Mouse (Mus musculus): Measurements from ENCODE around the gene A830018L16Rik. TPM values are rescaled to one million over a fixed set of nuclear protein-coding genes. Genes with fewer than 3 reads are reported as not detected.

The A830018L16Rik gene
- total RNA-seq, 1 experiment from 2014 or later: 0.64 TPM

DNA sequence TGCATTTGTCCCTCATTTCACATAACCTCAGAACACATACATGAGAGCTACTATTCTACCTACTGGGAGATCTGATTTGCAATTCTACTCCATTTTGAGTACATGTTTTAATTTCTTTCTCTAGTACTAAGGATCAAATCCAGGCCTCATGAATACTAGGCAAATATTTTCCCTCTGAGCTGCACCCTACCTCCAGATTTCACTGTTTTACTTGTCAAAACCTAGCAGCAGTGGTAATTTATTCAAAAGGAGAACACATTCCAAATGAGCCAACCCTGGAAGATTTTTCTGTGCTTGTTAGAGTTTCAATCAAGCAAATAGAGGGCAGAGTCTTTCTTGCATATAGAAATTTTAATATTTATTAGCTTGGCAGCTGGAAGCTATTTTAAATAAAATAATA lies 238.9 kb downstream of the A830018L16Rik start:
- DNase-seq: no peak

DNA sequence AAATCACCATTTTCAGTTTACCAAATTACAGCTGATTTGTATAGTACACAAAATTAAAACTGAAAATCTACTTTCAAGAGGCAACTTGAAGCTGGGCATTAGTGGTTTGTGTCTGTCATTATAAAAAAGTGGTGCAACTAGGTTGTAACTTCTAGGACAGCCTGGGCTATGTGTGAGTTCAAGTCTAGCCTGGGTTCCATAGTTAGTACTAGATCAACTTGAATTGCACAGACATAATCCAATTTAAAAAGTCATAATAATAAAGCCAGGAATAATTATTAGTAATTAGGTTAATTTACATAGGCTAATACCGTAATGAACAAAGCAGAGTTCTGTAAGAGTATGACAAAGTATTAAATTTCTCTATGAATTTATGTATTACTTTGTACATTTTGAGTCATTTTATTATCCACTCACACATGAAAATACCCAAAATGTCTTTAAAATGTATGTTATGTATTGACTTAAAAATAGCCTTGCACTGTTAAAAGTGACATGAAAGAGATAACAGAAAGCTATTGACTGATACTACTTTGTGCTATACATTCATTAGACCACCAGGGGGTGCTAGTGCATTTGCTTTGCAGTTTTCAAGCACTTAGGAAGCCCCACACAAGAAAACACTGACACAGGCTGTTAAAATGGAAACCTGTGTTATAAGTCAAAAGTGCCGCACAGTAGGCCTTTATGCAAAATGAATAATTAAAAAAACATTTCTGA lies 243.6 kb downstream of the A830018L16Rik start:
- no peak for DNase-seq

DNA sequence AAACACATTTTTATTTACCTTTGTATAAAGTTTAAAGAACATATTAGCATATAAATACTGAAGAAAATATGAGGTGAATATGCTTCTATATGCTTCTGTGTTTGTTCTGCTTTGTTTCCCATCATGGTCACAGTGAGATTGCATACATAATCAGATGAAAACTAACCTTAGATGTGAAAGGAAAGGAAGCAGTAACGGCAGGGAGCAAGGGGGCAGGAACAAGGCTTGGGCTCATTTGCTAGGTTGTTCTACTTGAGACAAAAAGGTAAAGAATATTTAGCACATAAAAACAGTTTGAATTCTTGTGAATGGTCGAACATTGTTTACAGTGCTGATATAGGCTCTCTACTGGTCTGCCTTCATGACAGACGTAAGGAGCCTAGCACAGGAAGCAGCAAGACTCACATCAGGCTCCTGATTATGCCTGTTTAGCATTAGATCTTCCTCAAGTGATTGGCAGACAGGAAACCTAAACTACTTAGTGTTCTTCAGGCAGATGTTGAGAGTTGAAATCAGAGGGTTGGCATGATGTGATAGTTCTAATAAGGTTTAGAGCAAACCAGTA lies 244.2 kb downstream of the A830018L16Rik start:
- no peak for DNase-seq

DNA sequence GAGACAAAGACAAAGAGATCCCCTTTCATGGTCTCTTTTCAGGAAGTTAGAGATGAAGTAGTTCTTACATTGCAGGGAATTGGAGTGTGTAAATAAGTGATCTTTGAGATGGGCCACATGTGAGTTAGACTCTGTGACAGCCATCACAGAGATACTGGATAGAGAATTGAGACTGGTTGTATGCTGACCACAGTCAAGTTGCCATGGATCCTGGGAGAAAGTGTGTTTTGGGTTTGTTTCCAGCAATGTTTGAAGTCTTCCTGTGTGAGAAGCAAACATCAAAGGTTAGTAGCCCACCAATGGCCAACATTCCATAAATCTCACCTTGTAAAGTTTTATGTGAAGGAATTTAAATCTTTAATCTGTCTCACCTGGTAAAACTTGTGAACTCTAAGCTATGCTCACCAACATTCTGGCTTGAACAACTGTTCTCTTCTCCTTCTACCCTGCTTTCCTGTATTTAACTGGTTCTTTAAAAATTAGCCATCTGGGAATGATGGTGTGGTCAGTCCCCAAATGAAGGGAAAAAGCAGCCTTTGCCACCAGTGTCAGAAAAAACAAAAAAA lies 330.9 kb downstream of the A830018L16Rik start:
- DNase-seq: no peak

DNA sequence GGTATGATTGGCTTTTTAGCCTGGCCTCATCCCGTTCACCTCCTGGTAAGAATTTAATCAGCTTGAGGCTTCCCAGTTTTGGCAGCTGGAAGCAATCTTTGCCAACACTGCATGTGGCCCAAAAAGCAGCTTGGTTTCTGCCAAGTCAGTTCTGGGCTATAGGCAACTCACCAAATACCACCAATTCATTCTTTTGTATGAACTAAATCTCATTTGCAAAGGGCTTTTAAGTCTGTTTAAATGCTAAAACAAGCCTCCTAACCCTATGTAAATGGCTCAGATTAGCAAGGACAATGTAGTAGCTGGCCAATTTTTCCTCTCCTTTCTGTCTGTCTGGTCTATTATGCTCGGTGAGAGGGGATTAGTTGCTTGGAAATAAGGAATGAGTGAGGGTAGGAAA lies 334.5 kb downstream of the A830018L16Rik start:
- DNase-seq: no peak

DNA sequence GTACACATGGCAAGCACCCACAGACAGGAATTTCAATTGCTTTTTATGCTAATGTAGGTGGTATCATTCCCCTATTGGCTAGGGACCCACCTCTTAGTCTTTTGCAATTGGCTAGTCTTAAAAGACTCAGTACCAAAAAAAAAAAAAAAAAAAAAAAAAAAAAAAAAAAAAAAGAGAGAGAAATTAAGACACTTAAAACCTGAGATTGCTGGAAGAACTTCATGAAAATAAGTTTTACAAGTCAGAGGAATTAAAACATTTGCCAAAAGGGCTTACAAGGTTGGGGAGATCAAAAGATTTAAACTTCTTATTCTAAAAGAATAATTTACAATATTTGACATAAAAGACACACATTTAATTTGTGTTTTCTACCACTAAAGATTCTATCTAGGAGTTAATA lies 336.2 kb downstream of the A830018L16Rik start:
- DNase-seq: no peak

DNA sequence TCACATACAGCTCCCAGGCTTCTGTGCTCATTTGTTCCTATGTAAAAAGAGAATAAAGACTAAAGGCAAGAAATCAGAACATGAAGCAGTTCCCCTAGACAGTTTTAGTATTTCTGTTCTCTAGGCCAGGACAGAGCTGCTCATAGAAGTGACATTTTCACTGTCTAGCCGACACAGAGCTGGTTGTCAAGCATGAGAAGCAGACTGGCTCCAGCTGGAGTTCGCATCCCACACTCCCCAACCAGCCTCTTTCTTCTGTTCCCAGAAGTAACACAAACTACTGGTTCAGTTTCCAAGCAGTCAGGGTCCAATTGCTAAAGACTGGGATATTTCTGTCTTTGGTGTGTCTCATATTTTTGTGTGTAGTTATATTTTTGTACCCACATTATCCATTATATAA lies 336.7 kb downstream of the A830018L16Rik start:
- DNase-seq: no peak

DNA sequence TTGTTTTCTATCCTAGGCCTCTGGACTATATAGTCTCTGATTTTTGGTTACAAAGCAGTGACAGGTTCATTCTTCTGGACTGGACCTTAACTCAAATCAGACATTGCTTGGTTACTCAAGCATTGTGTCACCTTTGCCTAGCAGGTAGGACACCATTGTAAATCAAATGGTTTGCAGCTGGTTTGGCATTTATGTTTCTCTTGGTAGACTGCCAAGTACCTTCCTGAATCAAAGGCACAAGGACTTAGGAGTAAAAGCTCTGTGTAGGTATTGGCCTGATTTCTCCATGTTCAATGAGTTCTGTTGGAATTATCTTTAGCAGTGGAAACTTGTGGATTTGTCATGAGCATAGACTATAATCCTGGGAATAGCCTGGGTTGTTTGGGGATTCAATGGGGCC lies 338.1 kb downstream of the A830018L16Rik start:
- DNase-seq: no peak

DNA sequence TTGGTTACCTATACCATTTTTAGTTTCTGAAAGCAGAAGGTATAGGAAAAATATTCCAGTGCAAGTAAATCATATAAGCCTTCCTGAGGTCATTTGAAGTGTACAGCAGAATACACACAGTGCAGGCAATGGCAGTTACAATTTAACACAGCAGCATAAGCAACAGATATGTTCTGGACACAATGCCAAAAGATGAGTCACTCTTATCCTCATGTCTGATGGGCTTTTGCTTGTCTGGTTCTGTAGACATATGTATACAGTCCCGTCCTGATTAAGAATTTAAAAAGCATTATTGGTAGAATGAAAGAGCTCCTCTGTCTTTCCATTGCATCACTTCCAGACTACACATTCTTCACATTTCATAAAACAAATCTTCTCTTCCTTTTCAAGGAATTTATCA lies 374.4 kb downstream of the A830018L16Rik start:
- no peak for DNase-seq

DNA sequence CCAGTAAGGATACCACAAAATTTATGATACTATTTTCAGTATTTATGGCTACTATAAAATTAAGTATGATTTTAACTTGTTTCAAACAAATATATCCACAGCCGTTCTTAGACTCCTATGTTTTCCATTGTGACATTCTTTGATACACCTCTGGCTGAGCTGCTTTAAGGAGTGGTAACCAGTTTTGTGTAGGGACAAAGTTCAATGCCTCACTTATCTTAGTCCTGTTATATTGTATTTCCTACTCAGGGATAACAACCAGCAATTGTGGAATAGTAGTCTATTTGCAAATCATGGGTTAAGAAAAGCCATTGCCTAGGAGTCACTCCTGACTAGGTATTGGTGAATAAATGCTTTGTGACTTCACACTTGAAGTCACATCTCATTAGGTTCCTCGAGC lies 378.9 kb downstream of the A830018L16Rik start:
- no peak for DNase-seq

DNA sequence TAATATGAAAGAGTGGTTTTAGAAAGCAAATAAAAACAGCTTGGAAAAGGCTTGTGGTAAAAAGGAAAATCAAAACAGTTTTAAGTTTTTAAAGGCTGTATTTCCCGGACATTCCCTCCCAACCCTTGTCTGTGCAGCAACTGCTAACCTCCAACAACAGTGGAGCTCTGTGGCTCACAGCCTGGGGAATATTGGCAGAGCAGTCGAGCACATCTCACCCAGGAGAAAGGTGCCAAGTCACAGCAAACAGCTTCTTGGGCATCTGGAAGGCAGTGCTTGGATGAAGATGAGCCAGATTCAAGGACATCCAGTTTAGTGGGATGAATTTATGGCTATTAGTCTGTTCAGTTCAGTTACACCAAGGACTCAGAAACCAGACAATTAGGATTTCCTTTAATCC lies 381.8 kb downstream of the A830018L16Rik start:
- DNase-seq: no peak

DNA sequence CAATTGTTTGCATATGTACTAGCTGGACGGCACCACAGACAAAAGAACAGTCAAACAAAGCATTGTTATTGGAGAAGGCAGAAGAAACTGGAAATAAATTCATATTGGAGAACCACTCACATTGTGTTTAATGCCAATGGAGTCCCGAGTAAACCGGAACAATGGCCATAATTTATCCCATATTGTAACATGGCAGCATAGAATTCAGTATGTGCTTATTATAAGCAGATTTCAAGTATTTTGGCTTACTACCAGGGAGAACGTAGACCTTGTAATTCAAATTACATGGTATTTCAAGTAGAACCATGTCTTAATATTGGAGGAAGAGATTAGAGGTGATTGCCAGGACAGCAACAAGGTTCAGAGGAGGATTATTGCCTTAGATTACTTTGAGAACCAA lies 458.9 kb downstream of the A830018L16Rik start:
- DNase-seq: no peak

DNA sequence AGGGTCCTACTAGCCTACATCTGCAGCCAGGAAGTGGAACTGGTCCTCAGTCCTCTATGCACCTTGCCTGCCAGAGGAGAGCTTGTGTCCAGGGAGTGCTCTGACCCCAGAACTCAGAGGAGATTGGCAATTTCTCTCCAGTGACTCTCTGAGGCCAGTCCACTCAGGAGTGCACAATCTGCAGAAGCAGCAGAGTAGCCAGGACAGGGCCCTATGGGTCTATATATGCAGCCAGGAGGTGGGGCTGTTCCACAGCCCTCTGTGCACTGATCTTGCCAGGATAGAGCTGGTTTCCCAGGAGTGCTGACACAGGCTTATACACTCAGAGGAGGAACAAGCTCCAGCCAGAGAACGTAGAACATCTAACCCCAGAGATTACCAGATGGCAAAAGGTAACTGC lies 459.7 kb downstream of the A830018L16Rik start:
- DNase-seq: peak; percentile 15

DNA sequence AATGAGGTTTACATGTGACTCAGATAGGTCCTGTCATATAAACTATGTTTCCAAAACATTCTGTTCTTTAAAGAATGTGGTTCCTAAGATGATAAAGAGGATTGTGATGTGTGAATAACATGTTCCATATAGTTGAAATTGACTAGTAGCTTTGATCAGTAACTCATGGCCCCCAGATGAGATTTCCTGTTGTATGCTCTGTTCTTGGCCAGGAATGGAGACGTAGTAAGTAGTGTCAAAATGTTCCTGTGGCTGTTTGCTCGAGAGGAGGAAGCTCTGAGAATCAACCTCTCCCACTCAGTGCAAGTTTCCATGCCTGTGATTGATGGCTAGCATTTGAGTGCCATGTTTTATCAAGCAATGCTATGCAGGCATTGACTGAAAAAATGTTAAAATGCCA lies 467.8 kb downstream of the A830018L16Rik start:
- DNase-seq: no peak

DNA sequence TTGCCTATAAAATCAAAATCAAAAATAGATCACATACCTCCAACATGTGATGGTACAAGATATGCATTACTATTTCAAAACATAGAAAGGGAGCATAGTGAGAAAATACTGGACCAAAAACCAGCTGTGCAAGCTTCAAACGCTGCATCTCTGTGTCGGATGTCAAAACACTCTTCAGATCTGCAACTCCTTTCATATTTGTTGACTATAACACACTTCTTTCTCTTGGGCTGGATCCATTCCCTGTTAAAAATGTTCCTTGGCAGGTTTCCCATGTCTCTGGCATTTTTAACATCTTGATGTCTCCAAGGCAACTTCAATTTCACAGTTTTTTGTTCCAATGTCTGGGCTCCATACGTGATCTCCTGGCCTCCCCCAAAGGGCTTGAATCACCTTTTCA lies 481.8 kb downstream of the A830018L16Rik start:
- DNase-seq: no peak

DNA sequence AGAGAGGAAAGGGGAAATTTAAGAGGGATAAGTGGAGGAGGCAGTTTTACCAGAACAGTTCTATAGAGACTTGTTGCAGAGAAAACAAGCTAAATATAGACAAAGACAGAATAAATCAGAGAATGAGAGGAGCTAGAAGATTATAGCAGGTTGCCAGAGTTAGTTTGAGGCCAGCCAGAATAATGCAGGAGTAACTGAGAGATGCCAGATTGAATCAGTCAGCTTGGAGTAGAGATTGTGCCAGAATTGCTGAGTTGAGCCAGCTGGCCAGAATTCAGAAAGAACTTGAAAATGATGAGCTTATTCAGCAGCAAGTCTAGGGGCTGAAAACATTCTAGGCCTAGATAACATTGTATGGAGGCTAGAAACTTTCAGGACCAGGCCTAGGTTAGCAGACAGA lies 502.0 kb downstream of the A830018L16Rik start:
- DNase-seq: no peak

DNA sequence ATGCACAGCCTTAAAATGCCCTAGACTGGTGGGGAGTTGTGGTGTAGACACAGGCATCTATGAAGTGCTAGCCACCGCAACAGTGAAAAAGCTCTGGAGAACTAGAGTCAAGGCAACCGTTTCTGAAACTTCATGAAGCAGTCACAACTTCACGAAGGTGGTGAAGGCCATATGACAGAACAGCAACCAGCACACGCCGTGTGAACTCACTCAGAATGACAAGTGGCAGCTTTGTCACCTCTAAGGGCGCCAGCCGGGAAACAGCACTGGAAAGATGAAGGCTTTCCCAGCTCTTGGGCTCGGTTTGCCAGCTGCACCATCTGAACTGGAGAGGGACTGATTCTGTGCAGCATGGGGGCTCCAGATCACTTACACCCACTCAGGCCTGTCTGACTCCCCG lies 523.1 kb downstream of the A830018L16Rik start:
- DNase-seq: no peak

DNA sequence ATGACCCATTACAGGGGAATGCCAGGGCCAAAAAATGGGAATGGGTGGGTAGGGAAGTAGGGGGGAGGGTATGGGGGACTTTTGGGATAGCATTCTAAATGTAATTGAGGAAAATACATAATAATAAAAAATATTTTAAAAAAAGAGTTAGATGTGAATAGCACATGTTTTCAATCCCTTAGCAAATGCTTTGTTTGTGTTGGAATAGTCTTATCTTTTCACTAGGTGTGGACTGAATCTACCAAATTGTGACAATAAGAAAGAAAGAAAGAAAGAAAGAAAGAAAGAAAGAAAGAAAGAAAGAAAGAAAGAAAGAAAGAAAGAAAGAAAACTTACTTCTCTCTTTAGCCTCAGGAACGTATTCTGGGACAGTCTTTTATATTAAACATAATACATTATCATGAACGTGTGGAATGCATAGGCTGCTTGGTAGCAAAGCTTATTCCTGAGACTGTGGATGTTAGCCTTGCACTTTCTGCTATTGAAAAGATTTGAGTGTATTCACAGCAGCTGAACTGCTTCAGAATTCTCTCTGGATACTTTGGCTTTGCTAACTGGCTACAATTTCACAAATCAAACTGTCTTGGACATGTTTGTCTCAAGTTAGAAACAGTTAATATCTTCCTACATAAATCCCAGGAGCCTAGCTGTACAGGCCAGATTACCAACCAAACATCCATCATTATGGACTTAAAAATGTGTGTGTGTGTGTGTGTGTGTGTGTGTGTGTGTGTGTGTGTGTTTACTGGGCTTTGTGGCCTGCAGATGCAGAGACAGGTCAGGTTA lies 545.7 kb downstream of the A830018L16Rik start:
- DNase-seq: no peak

DNA sequence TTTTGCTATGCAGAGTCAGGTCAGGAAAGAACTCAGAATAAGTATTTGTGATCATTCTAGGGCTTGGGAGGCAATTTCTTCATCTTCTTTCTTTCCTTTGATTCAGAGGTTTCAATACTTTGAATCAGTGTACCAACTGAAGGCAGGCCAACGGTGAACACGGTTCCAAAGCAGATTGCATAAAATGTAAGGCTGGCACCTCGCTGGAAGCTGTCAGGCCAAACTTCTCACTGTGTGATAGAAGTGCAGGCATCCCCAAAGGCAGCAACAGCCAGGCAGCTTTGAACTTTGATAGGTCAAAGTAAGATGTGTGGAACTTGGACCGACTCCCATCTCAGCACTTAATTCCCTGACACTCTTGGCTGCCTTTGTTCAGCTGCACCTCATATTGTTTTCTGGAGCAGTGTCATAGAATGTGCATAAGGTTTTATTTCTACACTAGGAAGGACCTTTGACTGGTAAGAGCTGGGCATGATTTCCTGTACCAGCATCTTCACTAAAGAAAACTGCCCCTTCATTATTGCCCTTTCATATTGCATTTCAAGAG lies 568.8 kb downstream of the A830018L16Rik start:
- no peak for DNase-seq

DNA sequence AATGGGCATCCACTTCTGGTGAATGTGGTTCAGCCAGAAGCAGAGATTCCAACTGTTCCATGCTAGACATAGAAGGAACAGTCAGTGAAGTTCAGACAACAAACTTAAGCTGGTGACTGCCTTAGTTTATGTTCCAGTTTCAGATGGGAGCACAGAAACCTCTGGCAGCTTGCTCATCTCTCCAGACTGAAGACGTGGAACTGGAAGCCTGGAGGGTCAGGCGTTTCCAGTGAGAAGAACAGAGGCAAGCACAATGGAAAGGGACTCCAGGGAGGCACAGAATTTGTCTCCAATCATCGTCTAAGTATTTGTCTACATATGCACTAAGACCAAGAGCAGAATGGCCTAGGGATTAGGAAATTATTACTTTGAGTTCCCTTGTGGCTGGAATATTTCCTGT lies 576.1 kb downstream of the A830018L16Rik start:
- DNase-seq: no peak

DNA sequence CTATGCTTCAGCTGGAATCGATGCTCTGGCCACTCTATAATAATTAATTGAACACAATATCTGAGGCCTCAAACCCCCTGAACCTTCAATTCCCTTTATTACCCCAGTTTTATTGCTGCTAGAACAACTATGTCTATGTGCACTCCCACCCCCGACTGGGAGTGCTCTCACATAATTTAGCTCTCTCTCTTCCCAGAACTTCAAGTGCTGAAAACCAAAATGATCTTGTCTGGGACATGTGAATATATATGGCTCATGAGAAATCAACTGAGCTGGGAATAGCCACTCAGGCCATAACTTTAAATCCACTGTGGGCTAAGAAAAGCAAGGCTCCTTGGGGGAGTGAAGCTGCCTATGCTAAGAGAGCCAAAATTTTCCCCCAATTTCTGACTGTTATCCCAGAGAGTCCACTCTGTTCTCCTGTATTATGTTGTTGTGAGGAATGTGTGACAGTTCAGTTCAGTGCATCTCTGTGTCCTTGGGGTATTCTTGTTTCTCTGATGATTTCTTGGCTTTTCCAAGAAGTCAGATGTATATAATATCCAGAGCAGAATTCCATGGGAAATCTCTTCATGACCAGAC lies 582.5 kb downstream of the A830018L16Rik start:
- no peak for DNase-seq

DNA sequence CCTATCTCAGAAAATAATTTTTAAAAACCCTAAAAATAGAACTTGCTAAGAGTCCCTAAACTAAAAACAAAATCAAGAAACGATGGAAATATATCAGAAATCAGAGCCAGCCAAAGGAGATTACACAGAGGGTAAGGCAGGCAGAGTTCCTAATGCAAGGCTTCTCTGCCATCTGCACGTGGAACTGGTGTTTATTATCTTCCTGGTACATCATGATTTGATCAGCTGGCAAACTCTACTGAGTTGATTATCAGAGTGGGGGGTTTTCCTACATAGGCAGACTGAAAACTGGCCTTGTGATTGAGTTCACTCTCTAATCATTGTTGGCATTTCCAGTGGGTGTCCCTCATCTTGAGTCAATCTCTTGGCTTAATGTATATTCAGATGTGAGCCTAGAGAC lies 583.7 kb downstream of the A830018L16Rik start:
- DNase-seq: no peak

DNA sequence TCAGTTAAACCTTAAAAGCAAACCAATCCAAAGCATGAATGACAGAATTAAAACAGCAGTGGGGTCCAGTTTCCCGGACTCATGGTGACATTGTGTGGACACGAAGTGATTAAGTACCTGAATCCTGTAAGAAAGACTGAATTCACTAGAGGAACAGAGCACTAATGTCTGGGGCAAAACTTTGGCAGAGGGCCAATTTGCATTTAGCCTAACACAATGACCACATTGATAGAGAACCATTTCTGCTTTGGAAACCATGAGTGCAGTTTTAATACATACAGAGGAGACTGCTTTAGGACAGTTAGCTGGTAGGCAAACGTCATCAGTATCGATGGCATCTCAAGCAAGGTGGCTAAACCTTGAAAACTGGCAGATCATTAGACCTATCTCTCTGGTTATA lies 586.7 kb downstream of the A830018L16Rik start:
- no peak for DNase-seq

Measured in adrenal gland, postnatal 25 days (tissue).